Mouse (Mus musculus) megakaryocyte-erythroid progenitor cell, adult 5-6 weeks (primary cell): ENCODE results near the gene Grk5. TPM values are rescaled to one million over a fixed set of nuclear protein-coding genes. Genes with fewer than 3 reads are reported as not detected.
"Not testable (repeated sequence)": the region's sequence is repeated elsewhere in the genome, so short reads cannot be mapped to it uniquely, and the experiment has no call there.

Experiments
- ATAC-seq: replicated peaks from 2 replicates; pipeline ENCODE4 v1.8.0; 2016; ENCODE audit warnings: mild to moderate bottlenecking, inconsistent platforms; ENCODE audit not compliant: severe bottlenecking, poor library complexity, low FRiP score, low TSS enrichment
- total RNA-seq, 2 experiments: library from RNA; stranded (forward) in 1 of 2; stranded (reverse) in 1 of 2; fragments of 200-1000, 215-1000 nt in 1 of 2; fragments of >200 nt in 1 of 2; fragmentation: Nextera tagmentation in 1 of 2; gene quantifications; 2 replicates each; pipeline ENCODE4 v1.2.3; 2014 to 2017

Grk5 gene
- 1.4 and 1.9 TPM in 2 replicates for total RNA-seq (2014; fragmentation: Nextera tagmentation)
- 2.1 and 4.0 TPM in 2 replicates for total RNA-seq (2017)

GRCm38 (mm10) chr19:60889714-60890315 lies at the start of gene Grk5:
Gene Grk5, plus strand, starts transcription at chr19:60889749.
- ATAC-seq, result peak; percentile 90

- ATAC-seq, result peak; percentile 94
These were observed 46.2 kb upstream of the Grk5 start for GRCm38 (mm10) chr19:60843324-60843723.

- ATAC-seq, result no peak
These were observed 43.8 kb upstream of the Grk5 start for GRCm38 (mm10) chr19:60845731-60846130.

- peak; percentile 100 for ATAC-seq
These were observed 28.5 kb upstream of the Grk5 start, which contains the start of gene Sfxn4 for GRCm38 (mm10) chr19:60860868-60861700. Gene Sfxn4, minus strand, starts transcription at chr19:60861479.

- ATAC-seq, result not testable (repeated sequence)
These were observed 23.4 kb upstream of the Grk5 start for GRCm38 (mm10) chr19:60866169-60866568.

GRCm38 (mm10) chr19:60870489-60870888 lies 19.1 kb upstream of the Grk5 start:
- ATAC-seq, result no peak

- no peak for ATAC-seq
These were observed 18.2 kb upstream of the Grk5 start for GRCm38 (mm10) chr19:60871366-60871765.

- peak; percentile 65 for ATAC-seq
These were observed 17.3 kb upstream of the Grk5 start for GRCm38 (mm10) chr19:60872272-60872671.

- ATAC-seq, result no peak
These were observed 16.0 kb upstream of the Grk5 start for GRCm38 (mm10) chr19:60873501-60873900.

- ATAC-seq, result peak; percentile 97
These were observed 15.4 kb upstream of the Grk5 start, which contains the start of gene Prdx3 for GRCm38 (mm10) chr19:60874064-60874694. Gene Prdx3, minus strand, starts transcription at chr19:60874556.

GRCm38 (mm10) chr19:60883129-60883528 lies 6.4 kb upstream of the Grk5 start:
- no peak for ATAC-seq

GRCm38 (mm10) chr19:60887637-60888036 lies 1.9 kb upstream of the Grk5 start:
- peak; percentile 8; the same call in 1 of the 2 replicates for ATAC-seq

GRCm38 (mm10) chr19:60889101-60889713 lies 342 bp upstream of the Grk5 start:
- ATAC-seq, result 0 out of 2 replicates have a peak, but pooled peaks have one; percentile 16

- ATAC-seq, result peak; percentile 13; the same call in 1 of the 2 replicates
These were observed 1.0 kb downstream of the Grk5 start for GRCm38 (mm10) chr19:60890391-60891122.

- no peak for ATAC-seq
These were observed 1.5 kb downstream of the Grk5 start for GRCm38 (mm10) chr19:60891123-60891470.

- ATAC-seq, result 0 out of 2 replicates have a peak, but pooled peaks have one; percentile 48
These were observed 2.5 kb downstream of the Grk5 start for GRCm38 (mm10) chr19:60891934-60892547.

- ATAC-seq, result no peak
These were observed 5.8 kb downstream of the Grk5 start for GRCm38 (mm10) chr19:60895251-60895880.

- no peak for ATAC-seq
These were observed 13.6 kb downstream of the Grk5 start for GRCm38 (mm10) chr19:60903139-60903538.
